Mouse (Mus musculus): ENCODE measurements around the gene Atxn10.

The Atxn10 gene

GRCm38 (mm10) chr15:85324426-85324825 is 11.6 kb upstream of the Atxn10 start:
- CTCF ChIA-PET = interaction anchor here in 2 of 4 experiments (0.6 to 1.0 kb wide), 2 partner anchors 8 to 26 kb away, joined by 3 to 5 read pairs; no protein-coding TSS in a partner anchor
- POLR2A ChIA-PET = interaction anchor here in 2 of 4 experiments (0.6 to 0.7 kb wide), 2 partner anchors 19 to 227 kb away, joined by 3 read pairs; no protein-coding TSS in a partner anchor

DNA sequence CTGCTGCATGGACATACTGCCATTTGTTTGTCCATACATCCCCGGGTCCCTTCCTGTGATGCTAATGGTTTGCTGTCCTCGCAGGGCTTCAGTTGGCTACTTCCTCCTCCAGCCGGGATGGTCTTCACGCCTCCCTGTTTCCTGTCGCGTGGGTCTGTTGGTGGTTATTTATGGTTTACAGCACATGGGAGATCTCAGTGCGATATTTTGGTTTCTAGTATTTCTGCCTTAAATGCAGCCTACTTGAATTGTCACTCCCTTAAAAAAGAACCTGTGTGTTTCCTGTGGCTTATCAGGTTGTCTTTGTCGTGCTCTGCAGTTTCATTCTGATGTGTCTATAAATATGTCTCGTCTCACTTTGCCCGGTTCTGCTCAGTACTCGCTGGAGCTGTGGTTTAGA is 8.2 kb upstream of the Atxn10 start:
- CTCF ChIA-PET = interaction anchor here in 3 of 4 experiments (0.6 to 2.2 kb wide), 3 partner anchors 12 to 656 kb away, joined by 3 to 7 read pairs (median 5); no protein-coding TSS in a partner anchor
- POLR2A ChIA-PET = interaction anchor here in 2 of 4 experiments (0.6 to 0.7 kb wide), 2 partner anchors 8 kb away, joined by 3 to 4 read pairs; partner anchors contain the start of gene Atxn10 (in 2 of the 2)

DNA sequence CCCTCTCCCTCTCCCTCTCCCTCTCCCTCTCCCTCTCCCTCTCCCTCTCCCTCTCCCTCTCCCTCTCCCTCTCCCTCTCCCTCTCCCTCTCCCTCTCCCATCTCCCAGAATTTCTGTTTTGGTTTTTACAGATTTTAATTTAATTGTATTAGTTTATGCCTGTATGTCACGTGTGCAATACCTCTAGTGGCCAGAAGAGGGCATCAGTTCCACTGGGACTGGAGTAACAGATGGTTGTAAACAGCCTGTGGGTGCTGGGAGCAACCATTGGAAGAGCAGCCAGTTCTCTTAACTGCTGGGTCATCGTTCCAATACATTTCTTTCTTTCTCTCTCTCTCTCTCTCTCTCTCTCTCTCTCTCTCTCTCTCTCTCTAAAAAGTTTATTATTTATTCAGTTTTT is 7.6 kb upstream of the Atxn10 start:
- CTCF ChIA-PET = interaction anchor here (0.6 to 1.5 kb wide), 16 partner anchors 10 to 255 kb away, joined by 3 to 19 read pairs (median 4); no protein-coding TSS in a partner anchor
- POLR2A ChIA-PET = interaction anchor here in 2 of 4 experiments (0.7 to 1.4 kb wide), 4 partner anchors 8 to 42 kb away, joined by 3 to 4 read pairs (median 4); partner anchors contain the start of gene Atxn10 (in 1 of the 2)

DNA sequence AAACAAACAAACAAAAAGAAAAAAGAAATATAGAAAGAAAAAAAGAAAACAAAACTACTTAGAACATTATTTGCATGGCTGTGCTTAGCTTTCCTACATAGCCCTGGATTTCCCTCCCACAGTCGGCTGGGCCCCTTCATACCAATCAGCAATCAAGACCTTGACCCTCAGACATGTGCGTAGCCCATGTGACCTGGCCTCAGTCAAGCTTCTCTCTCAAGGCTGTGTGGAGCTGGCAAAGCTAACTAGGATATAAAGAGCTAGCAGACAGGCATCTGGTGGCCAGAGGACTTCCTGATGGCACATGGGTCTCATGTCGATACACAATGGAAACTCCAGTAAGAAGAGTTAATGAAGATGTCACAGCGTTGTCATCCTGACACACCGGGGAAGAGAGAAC is 6.9 kb upstream of the Atxn10 start:
- ChIA-PET CTCF (interaction anchor here (0.6 to 1.5 kb wide), 19 partner anchors 9 to 598 kb away, joined by 3 to 19 read pairs (median 4); no protein-coding TSS in a partner anchor), POLR2A (interaction anchor here in 3 of 4 experiments (0.5 to 1.4 kb wide), 6 partner anchors 8 to 73 kb away, joined by 3 to 5 read pairs (median 4); no protein-coding TSS in a partner anchor)

GRCm38 (mm10) chr15:85330024-85330423 is 6.0 kb upstream of the Atxn10 start:
- POLR2A ChIA-PET = interaction anchor here in 2 of 4 experiments (0.7 to 1.4 kb wide), 4 partner anchors 9 to 40 kb away, joined by 3 to 4 read pairs (median 4); no protein-coding TSS in a partner anchor

GRCm38 (mm10) chr15:85333511-85333910 is 2.5 kb upstream of the Atxn10 start:
- CTCF ChIA-PET = interaction anchor here in 2 of 4 experiments (0.6 to 0.7 kb wide), 2 partner anchors 118 to 220 kb away, joined by 3 to 5 read pairs; no protein-coding TSS in a partner anchor
- POLR2A ChIA-PET = interaction anchor here in 2 of 4 experiments (0.9 to 1.4 kb wide), 3 partner anchors 8 to 248 kb away, joined by 3 to 4 read pairs (median 3); no protein-coding TSS in a partner anchor

More at GRCm38 (mm10) chr15:85330024-85330423, 6.0 kb upstream of the Atxn10 start:
- CTCF ChIA-PET = interaction anchor here in 2 of 4 experiments (0.6 to 1.5 kb wide), 3 partner anchors 102 to 253 kb away, joined by 3 to 5 read pairs (median 3); no protein-coding TSS in a partner anchor

- CTCF ChIA-PET = no interaction called here
- POLR2A ChIA-PET = interaction anchor here in 2 of 4 experiments (0.9 to 1.0 kb wide), 3 partner anchors 8 to 247 kb away, joined by 3 read pairs; no protein-coding TSS in a partner anchor
Observed at GRCm38 (mm10) chr15:85334234-85334633, 1.8 kb upstream of the Atxn10 start.

- POLR2A ChIA-PET = interaction anchor here in 3 of 4 experiments (0.5 to 4.5 kb wide), 16 partner anchors 8 to 247 kb away, joined by 3 to 23 read pairs (median 3); no protein-coding TSS in a partner anchor
- CTCF ChIA-PET = interaction anchor here in 1 of 4 experiments (0.5 to 0.6 kb wide), 2 partner anchors 218 to 500 kb away, joined by 4 to 6 read pairs; no protein-coding TSS in a partner anchor
Observed at GRCm38 (mm10) chr15:85336301-85336991, 401 bp downstream of the Atxn10 start.

DNA sequence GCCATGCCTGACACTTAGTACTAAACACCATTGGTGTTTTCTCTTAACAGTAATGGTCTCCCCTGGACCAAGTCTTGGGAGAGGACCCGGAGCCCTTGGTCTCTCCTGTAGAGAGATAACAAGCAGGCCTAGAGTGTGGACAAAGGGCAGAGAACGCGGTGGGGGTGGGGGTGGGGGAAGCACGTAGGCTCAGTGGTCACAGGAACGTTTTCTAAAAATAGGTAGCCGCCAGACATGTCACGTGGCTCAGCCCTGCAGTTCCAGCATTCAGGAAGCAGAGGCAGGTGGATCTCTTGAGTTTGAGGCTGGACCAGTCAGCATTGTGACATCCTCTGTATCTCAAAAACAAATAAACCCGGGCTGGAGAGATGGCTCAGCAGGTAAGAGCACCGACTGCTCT is 1.2 kb downstream of the Atxn10 start:
- ChIA-PET CTCF (no interaction called here), POLR2A (interaction anchor here in 2 of 4 experiments (0.5 to 4.5 kb wide), 13 partner anchors 8 to 149 kb away, joined by 3 to 23 read pairs (median 3); no protein-coding TSS in a partner anchor)

- ChIA-PET POLR2A (interaction anchor here in 2 of 4 experiments (0.8 to 4.5 kb wide), 9 partner anchors 9 to 31 kb away, joined by 3 to 23 read pairs (median 3); no protein-coding TSS in a partner anchor), CTCF (interaction anchor here in 1 of 4 experiments (1.1 kb wide), 1 partner anchor 9 kb away, joined by 7 read pairs; no protein-coding TSS in a partner anchor)
Observed at GRCm38 (mm10) chr15:85337979-85338378, 1.9 kb downstream of the Atxn10 start.

DNA sequence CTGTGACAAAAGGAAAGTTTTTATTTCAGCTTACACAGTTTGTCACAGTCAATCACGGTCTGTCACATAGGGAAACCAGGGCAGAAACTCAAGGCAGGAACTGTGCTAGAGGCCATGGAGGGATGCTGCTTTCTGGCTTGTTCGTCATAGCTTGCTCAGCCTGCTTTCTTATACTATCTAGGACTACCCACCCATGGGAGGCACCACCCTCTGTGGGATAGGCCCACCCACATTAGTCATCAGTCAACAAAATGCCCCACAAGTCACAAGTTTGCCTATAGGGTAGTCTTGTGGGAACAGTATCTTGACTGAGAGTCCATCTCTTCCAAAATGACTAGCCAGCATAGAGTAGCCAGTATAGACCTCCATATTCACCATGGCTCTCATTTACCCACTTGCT is 6.2 kb downstream of the Atxn10 start:
- POLR2A ChIA-PET = no interaction called here

GRCm38 (mm10) chr15:85344673-85345072 is 8.6 kb downstream of the Atxn10 start:
- ChIA-PET CTCF (interaction anchor here in 1 of 4 experiments (1.0 kb wide), 1 partner anchor 16 kb away, joined by 4 read pairs; no protein-coding TSS in a partner anchor), POLR2A (no interaction called here)

More for the DNA sequence above, 6.2 kb downstream of the Atxn10 start:
- CTCF ChIA-PET = no interaction called here

- ChIA-PET POLR2A (interaction anchor here in 2 of 4 experiments (1.3 to 4.1 kb wide), 5 partner anchors 9 to 18 kb away, joined by 3 to 23 read pairs (median 4); partner anchors contain the start of gene Atxn10 (in 2 of the 2)), CTCF (interaction anchor here in 1 of 4 experiments (1.5 kb wide), 1 partner anchor 89 kb away, joined by 4 read pairs; no protein-coding TSS in a partner anchor)
Observed at GRCm38 (mm10) chr15:85347058-85347700, 11.1 kb downstream of the Atxn10 start.

GRCm38 (mm10) chr15:85350144-85350543 is 14.1 kb downstream of the Atxn10 start:
- POLR2A ChIA-PET = interaction anchor here in 2 of 4 experiments (1.0 to 4.1 kb wide), 3 partner anchors 12 to 23 kb away, joined by 3 to 23 read pairs (median 14); partner anchors contain the start of gene Atxn10 (in 2 of the 2)

GRCm38 (mm10) chr15:85354060-85354459 is 18.0 kb downstream of the Atxn10 start:
- ChIA-PET POLR2A (interaction anchor here in 3 of 4 experiments (0.5 to 1.2 kb wide), 3 partner anchors 20 to 203 kb away, joined by 3 to 4 read pairs (median 3); no protein-coding TSS in a partner anchor), CTCF (interaction anchor here in 1 of 4 experiments (1.3 kb wide), 1 partner anchor 39 kb away, joined by 4 read pairs; no protein-coding TSS in a partner anchor)

More at GRCm38 (mm10) chr15:85350144-85350543, 14.1 kb downstream of the Atxn10 start:
- CTCF ChIA-PET = interaction anchor here in 1 of 4 experiments (0.9 kb wide), 1 partner anchor 21 kb away, joined by 3 read pairs; no protein-coding TSS in a partner anchor

DNA sequence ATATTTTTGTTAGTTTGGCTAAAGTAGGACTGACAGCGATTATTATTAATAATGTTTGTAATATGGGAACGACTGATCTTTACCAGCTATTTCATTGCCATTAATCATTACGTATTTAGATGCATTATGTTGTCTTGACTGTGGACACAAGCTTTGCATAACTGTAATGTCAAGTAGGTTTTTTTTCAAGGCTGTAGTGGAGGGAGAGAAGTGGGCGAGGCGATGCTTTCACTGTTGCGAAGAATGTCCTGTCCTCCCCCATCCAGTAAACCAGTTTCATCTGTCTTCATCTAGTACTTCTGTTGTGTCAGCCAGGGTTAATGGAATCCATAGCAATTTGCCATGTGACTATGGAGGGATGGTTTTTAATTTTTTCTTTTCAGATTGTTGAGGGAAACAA is 20.1 kb downstream of the Atxn10 start:
- POLR2A ChIA-PET = interaction anchor here in 2 of 4 experiments (0.8 to 1.5 kb wide), 4 partner anchors 8 to 29 kb away, joined by 3 to 9 read pairs (median 4); no protein-coding TSS in a partner anchor
- CTCF ChIA-PET = no interaction called here

DNA sequence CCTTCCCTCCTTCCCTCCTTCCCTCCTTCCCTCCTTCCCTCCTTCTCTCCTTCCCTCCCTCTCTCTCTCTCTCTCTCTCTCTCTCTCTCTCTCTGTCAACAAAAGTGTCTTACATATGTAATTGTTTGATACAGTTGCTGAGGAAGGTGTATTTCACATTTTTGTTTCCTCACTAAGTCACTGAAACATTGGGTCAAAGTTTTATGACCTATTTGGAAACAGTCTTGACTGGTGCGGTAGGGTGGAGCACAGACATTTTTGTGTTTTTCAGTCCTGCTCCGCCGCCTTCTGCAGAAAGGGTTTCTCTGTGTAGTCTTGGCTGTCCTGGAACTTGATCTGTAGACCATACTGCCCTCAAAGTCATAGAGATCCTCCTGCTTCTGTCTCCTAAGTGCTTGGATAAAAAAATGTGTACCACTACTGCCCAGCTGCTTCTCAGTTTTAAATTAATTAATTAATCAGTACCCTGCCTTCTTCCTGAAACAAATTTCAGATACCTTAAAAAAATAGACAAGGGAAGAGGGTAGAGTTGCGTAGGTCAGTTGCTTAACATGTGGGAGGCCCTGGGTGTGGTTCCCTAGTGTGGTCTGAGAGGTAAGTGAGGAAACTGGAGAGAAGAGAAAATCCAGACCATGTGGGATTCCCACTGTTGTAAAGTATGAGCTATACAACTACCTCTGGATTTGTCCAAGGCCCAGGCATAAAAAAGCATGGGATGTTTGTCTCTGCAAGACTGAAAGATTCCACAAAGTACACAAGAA is 21.6 kb downstream of the Atxn10 start:
- POLR2A ChIA-PET = no interaction called here
- CTCF ChIA-PET = no interaction called here

Data from embryonic stem cell, embryonic (primary cell).